Mouse (Mus musculus) duodenum, adult 2 months (tissue): ENCODE measurements around the gene Olfr551. TPM values are rescaled to one million over a fixed set of nuclear protein-coding genes. Genes with fewer than 3 reads are reported as not detected.

Experiments used
- polyA plus RNA-seq: library from polyadenylated mRNA; depleted of rRNA; stranded (reverse); fragments of >200 nt; gene quantifications from 2 replicates; pipeline ENCODE4 v1.2.3, GENCODE M21; 2012; ENCODE audit warnings: low replicate concordance; rRNA removed

Gene Olfr551
- polyA plus RNA-seq, result not detected in 2 replicates

DNA sequence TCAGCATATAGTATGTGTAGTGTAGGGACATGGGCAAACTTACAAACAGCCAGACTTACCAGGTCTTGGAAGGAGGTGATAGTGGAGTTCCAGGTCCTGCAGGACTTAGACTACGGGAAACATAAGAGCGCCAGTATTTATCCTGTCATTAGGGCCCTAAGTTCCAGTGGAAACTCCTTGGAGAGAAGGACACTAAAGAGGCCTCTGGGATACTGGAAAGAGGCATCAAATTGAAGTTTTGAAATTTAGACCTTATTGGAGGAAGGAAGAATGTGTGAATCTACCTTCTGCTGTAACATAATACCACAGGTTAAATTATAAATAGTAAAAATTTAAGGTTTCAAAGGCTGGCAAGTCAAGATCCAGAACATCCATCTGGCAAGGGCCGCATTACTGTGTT, at the start of gene Olfr551:
Olfr551 (minus strand) TSS at position 101 of the 400 bp plus-strand sequence.

DNA sequence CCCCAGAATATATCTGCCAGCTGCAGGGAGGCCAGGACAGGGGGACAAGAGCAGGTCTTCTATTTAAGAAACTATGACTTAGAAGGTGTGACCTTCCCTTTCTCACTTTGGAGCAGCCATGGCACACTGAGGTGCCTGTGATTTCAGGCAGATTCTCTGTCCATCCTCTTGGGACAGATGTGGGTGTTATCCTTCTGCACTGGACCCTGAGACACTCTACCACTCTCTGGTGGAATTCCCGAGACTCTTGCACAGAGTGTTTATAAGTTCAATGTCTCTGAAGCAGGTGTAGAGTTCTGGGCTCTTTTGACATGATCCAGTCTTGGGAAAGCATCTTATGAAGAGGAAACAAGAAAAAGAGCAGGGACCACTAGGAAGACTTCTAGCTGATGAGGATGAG, 46.4 kb upstream of the Olfr551 start, which contains the start of gene Olfr554:
Olfr554 (plus strand) TSS at position 301 of the 400 bp plus-strand sequence.

DNA sequence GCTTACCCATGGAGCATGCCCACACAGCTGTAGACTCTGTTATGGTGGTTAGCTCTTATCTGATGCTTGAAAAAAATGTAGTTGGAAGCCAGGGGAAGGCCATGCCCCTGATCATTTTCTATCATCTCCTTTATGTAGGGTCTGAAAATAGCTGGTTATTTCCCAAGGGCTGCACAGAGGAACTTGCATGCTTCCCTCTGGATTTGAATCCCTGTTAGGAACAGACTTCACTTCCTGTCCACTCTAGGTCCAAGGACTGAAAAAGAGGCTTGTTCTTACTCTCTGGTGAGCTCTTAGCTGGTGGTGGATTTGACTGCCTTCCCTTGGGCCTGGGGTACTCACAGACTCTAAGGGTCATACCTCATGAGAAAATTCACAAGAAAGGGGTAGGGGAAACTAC, 26.4 kb upstream of the Olfr551 start, which contains the start of gene Olfr553:
Olfr553 (minus strand) TSS at position 101 of the 400 bp plus-strand sequence.

DNA sequence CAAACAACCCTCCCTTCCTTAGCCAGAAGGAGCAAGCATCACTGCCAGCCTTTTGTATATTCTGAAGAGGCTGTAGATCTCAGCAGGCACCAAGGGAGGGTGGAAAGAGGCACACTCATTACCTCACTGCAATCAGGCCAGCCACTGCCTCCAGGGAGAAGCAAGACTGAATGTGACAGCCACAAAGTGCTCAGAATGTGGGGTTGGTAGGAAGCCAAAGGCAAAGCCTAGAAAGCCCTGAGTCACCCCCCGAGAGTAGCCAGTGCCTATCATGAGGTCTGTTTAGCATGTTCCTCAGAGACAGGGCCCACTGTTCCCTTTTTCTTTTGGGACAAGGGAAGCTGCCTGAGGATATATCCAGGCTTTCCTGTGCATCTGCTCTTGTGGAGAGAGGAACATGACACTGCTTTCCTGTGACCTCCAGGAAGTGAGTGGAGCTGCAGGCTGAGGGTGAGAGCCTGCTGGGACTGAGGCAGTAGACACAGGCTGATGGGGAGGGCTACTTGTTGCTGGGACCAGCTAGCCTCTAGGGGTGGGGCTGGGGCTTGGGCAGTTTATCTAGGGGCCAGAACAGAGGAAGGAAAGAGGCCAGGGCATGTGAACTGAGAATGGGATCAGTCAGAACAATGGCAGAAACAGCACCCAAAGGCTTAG, 5.8 kb upstream of the Olfr551 start, which contains the start of gene Olfr552:
Olfr552 (plus strand) TSS at position 393 of the 654 bp plus-strand sequence.

DNA sequence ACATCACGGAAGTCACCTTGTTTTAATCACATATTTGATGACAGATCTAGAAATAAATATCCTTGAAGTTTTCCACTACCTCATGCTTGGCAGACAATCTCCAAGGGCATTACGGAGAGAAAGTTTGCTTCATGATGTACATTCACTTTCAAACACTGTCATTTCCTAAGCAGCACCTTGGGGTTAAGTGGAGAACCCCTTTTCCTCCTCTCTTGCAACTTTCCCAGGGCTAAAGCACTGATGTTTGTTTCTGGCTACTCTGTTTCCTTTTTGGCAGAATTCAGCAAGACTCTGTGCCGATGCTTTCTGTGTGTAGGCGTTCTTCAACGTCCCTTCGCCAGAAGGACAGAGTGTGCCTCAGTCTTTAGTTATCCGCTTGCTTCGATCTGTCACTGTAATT, 20.5 kb downstream of the Olfr551 start, which contains the start of gene Olfr550:
Olfr550 (plus strand) TSS at position 301 of the 400 bp plus-strand sequence.

DNA sequence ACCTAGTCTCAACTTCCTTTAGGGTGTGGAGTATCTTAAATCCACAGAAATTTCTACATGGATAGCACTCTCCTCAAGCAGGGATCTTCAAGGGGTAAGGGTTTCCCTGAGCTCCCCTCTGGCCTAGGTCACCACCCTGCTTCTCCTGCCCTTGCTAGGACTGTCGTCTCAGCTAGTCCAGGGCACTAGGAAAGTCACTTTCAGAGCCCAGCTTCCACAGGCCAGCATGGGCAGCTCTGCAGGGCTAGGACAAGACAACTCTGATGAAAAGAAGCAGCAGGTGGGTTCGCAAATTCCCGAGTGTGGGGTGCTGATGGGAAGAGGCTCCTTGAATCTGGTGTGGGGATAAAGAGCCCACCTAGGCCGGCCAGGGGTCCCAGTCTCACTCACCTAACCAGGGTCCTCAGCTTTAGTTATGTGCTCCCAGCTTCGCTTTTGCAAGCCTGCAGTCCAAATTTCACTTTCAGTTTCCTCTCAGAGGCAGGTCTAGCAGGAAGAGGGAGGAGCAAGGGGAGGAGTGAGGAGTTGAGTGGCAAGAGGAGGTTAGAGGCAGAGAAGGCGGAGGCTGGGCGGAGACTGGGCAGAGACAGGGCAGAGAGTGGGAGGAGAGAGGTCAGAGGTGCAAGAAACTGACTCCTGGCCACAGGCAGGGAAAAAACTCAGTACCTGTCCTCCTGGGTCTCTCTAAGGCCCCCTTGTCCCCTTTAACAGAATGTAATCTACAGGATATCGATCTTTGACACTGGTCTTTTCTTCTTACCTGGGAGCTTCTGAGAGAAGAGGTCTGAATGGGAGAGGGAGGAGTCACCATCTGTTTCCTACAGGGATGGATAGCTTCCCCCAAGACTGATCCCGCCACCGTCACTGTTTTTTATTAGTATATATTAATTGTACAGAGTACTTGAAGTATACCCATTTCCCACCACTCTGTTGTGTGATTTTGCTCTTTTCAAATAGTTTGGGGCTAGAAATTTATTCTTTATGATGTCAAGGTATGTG, 26.4 kb downstream of the Olfr551 start, which contains the start of gene Trim21:
Trim21 (minus strand) TSS at position 488 of the 999 bp plus-strand sequence.

DNA sequence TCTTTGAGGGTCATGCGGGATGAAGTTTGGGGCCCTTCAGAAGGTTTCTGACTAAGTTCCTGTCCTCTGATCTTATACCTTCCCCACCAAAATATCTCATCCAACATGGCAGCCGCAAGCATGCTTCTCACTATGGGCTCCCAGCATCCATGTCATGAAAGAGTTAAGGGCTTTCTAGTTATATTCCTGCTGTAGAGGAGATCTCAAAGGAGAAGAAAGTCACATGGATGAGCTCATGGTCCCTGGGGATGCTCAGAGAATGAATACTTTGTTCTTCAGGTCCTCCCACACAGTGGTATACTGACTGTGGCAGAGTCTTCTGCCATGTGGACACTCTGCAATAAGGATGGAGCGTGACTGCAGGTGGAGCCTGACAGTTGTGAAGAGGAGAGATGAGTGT, 42.1 kb downstream of the Olfr551 start, which contains the start of gene Olfr549:
Olfr549 (plus strand) TSS at position 301 of the 400 bp plus-strand sequence.

DNA sequence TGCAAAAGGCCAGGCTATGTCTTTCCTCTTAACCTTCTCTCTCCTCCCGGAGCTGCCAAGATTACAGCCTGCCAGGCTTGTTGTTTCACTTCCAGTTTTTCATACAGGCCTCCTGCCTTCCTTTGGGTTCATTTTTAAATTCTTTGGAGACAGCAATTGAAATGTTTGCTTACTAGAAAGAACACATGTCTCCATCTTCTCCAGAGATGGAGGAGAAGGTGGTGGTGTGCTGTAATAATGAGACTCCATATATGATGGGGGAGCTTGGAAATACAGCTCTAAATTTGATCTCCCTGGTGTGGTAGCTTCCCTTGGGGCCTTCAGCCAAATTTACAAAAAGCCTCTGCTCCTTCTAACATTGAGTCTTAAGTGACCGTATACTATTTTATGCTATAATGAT, 51.1 kb downstream of the Olfr551 start, which contains the start of gene Olfr548-ps1:
Olfr548-ps1 (plus strand) TSS at position 301 of the 400 bp plus-strand sequence.

DNA sequence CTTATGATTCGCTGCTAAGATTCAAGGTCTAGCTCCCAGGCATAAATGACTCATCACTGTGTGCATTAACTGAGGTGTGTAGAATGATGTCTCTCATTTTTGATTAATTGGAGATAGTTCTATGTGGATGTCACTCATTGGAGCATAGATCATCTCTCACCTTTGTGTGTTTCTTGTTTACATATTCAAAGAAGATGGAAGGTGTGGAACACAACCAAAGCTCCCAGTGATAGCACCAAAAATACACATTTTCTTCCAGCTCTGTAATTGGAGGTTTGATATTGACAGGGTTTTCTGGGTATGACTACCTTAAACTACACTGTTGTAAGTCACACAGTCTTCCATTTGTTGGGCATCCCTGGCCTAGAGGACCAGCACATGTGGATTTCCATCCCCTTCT, 57.2 kb downstream of the Olfr551 start, which contains the start of gene Olfr547:
Olfr547 (plus strand) TSS at position 301 of the 400 bp plus-strand sequence.

Other genes with a start within 250 kb of the Olfr551 start
- 1.7 and 4.7 TPM in 2 replicates for gene Rrm1, start 150.2 kb downstream of the Olfr551 start, polyA plus RNA-seq
- gene Olfr543, start 110.2 kb downstream of the Olfr551 start, polyA plus RNA-seq, result not detected in 2 replicates
- not detected in 2 replicates for gene Olfr544, start 103.6 kb downstream of the Olfr551 start, polyA plus RNA-seq
- not detected in 2 replicates for gene Olfr545, start 92.3 kb downstream of the Olfr551 start, polyA plus RNA-seq
- gene Olfr547, start 57.1 kb downstream of the Olfr551 start, polyA plus RNA-seq, result not detected in 2 replicates
- not detected in 2 replicates for gene Olfr548-ps1, start 51.0 kb downstream of the Olfr551 start, polyA plus RNA-seq
- not detected in 2 replicates for gene Olfr549, start 42.0 kb downstream of the Olfr551 start, polyA plus RNA-seq
- 1.1 and 1.4 TPM in 2 replicates for gene Trim21, start 26.4 kb downstream of the Olfr551 start, polyA plus RNA-seq
- gene Olfr550, start 20.4 kb downstream of the Olfr551 start, polyA plus RNA-seq, result not detected in 2 replicates
- not detected in 2 replicates for gene Olfr552, start 5.9 kb upstream of the Olfr551 start, polyA plus RNA-seq
- not detected in 2 replicates for gene Olfr553, start 26.3 kb upstream of the Olfr551 start, polyA plus RNA-seq
- gene Olfr554, start 46.5 kb upstream of the Olfr551 start, polyA plus RNA-seq, result not detected in 2 replicates
- gene Olfr555, start 66.9 kb upstream of the Olfr551 start, polyA plus RNA-seq, result not detected in 2 replicates
- not detected in 2 replicates for gene Olfr556, start 73.0 kb upstream of the Olfr551 start, polyA plus RNA-seq
- gene Trim68, start 95.4 kb upstream of the Olfr551 start, polyA plus RNA-seq, result 1.7 and 3.0 TPM in 2 replicates
- gene Olfr557, start 104.0 kb upstream of the Olfr551 start, polyA plus RNA-seq, result not detected in 2 replicates
- 0.07 and 0.09 TPM in 2 replicates for gene Olfr558, start 110.3 kb upstream of the Olfr551 start, polyA plus RNA-seq
- gene Olfr33, start 127.2 kb upstream of the Olfr551 start, polyA plus RNA-seq, result not detected in 2 replicates
- gene Olfr559, start 135.6 kb upstream of the Olfr551 start, polyA plus RNA-seq, result not detected in 2 replicates
- not detected in 2 replicates for gene Olfr560, start 167.5 kb upstream of the Olfr551 start, polyA plus RNA-seq
- 0.24 and 0.67 TPM in 2 replicates for gene Olfr78, start 167.6 kb upstream of the Olfr551 start, polyA plus RNA-seq
- gene Olfr561, start 179.3 kb upstream of the Olfr551 start, polyA plus RNA-seq, result not detected in 2 replicates
- not detected in 2 replicates for gene Olfr564, start 211.6 kb upstream of the Olfr551 start, polyA plus RNA-seq